Mouse (Mus musculus): ENCODE measurements at regions not wholly inside any gene's neighbourhood (a gene's known extent, or its start where the extent isn't known, plus 50 kb on each side); places are given as distances from the start of the nearest gene placed in this dataset.
"Not testable (repeated sequence)": the region's sequence is repeated elsewhere in the genome, so short reads cannot be mapped to it uniquely, and the experiment has no call there.

- TF ChIP-seq MAFK (IDR thresholded peaks at IDR 0.05; ENCODE audit: insufficient read depth, low read depth, low read length) (no peak), ZNF384 (IDR thresholded peaks at IDR 0.05; ENCODE audit: low read depth, low read length) (no peak), CHD2 (IDR thresholded peaks at IDR 0.05; ENCODE audit: low read depth, low read length) (no peak), ZC3H11A (IDR thresholded peaks at IDR 0.05; ENCODE audit: borderline replicate concordance, low read depth, low read length) (no peak), HCFC1 (IDR thresholded peaks at IDR 0.05; ENCODE audit: borderline replicate concordance, insufficient read depth, low read length) (no peak)
- peaks cover 0 to 2% of the 10 kb centered on the region in 2 experiments; a peak in 1 of 4 replicates for H3K4me1 ChIP-seq (ENCODE audit: control insufficient read depth in 2 of 2, insufficient read depth in 2 of 2, low read length in 2 of 2, poor library complexity in 1 of 2)
- in situ Hi-C loops (cut with MboI; ENCODE audit: low sequenced_read_pairs in 2 of 2, unreplicated experiment in 2 of 2) = no loop called here
These were observed 149.7 kb downstream of the Gm5426 start for GRCm38 (mm10) chr10:96286094-96286485.

DNA sequence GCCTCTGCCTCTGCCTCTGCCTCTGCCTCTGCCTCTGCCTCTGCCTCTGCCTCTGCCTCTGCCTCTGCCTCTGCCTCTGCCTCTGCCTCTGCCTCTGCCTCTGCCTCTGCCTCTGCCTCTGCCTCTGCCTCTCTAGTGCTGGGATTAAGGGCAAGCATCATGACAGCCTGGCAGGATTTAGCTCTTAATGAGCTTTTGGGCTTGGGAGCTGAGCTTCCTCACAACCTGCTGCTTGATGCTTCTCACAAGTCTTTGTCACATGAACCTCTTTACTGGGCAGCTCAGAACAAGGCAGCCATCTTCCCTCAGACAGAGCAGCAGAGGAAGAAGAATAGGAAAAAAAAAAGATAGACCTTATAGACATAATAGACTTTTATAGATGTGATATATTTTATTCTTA, 152.6 kb downstream of the Gm5426 start:
- DNase-seq (ENCODE audit: low read depth, low spot score); H3K36me3 ChIP-seq (ENCODE audit: control insufficient read depth, insufficient read depth, low read length, poor library complexity, severe bottlenecking); H3K27ac ChIP-seq (ENCODE audit: insufficient read depth, low read depth, low read length, poor library complexity, severe bottlenecking); in situ Hi-C loops (cut with MboI; ENCODE audit: low sequenced_read_pairs in 2 of 2, unreplicated experiment in 2 of 2); H3K4me1 ChIP-seq (ENCODE audit: control insufficient read depth in 2 of 2, insufficient read depth in 2 of 2, low read length in 2 of 2, poor library complexity in 1 of 2); H3K9me3 ChIP-seq (ENCODE audit: control insufficient read depth, insufficient read depth, low read depth, low read length); H3K4me3 ChIP-seq (ENCODE audit: insufficient read depth in 1 of 2, low read depth in 1 of 2, low read length in 2 of 2, poor library complexity in 1 of 2, severe bottlenecking in 1 of 2); H3K9ac ChIP-seq (ENCODE audit: insufficient read depth, low read depth, low read length, poor library complexity, severe bottlenecking): not testable (repeated sequence)

More at GRCm38 (mm10) chr10:96286094-96286485, 149.7 kb downstream of the Gm5426 start:
- Histone ChIP-seq H3K4me3 (ENCODE audit: insufficient read depth in 1 of 2, low read depth in 1 of 2, low read length in 2 of 2, poor library complexity in 1 of 2, severe bottlenecking in 1 of 2) (no peak overlapping the region), H3K27ac (ENCODE audit: insufficient read depth, low read depth, low read length, poor library complexity, severe bottlenecking) (no peak overlapping the region), H3K36me3 (ENCODE audit: control insufficient read depth, insufficient read depth, low read length, poor library complexity, severe bottlenecking) (no peaks in the 10 kb centered on the region), H3K9me3 (ENCODE audit: control insufficient read depth, insufficient read depth, low read depth, low read length) (no peaks in the 10 kb centered on the region), H3K9ac (ENCODE audit: insufficient read depth, low read depth, low read length, poor library complexity, severe bottlenecking) (no peak overlapping the region)
- no peak for DNase-seq (ENCODE audit: low read depth, low spot score)

DNA sequence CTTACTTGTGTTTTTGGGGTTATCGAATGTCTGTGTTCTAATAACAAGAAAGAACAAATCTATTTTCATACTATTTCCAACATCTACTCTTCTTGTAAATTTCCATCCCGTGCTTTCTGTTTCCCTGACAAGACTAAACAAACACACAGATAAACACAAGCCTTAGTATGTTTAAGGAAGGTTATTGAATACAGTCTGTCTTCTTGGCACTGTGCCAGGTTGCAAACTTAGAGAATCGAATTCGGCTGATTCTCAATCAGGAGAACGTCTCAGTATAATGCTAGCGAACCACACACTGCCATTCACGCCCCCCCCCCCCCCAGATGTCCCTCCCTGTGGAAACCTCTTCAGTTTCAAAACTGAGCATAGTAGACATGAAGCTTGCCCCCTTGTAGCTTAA, 157.2 kb downstream of the Gm5426 start:
- Histone ChIP-seq H3K36me3 (ENCODE audit: control insufficient read depth, insufficient read depth, low read length, poor library complexity, severe bottlenecking) (no peaks in the 10 kb centered on the region), H3K4me3 (ENCODE audit: insufficient read depth in 1 of 2, low read depth in 1 of 2, low read length in 2 of 2, poor library complexity in 1 of 2, severe bottlenecking in 1 of 2) (no peak overlapping the region), H3K4me1 (ENCODE audit: control insufficient read depth in 2 of 2, insufficient read depth in 2 of 2, low read length in 2 of 2, poor library complexity in 1 of 2) (peaks cover 2 to 4% of the 10 kb centered on the region in 2 experiments; a peak in 2 of 4 replicates), H3K27ac (ENCODE audit: insufficient read depth, low read depth, low read length, poor library complexity, severe bottlenecking) (no peak overlapping the region), H3K9ac (ENCODE audit: insufficient read depth, low read depth, low read length, poor library complexity, severe bottlenecking) (no peak overlapping the region), H3K9me3 (ENCODE audit: control insufficient read depth, insufficient read depth, low read depth, low read length) (no peaks in the 10 kb centered on the region)
- no peak for DNase-seq (ENCODE audit: low read depth, low spot score)
- in situ Hi-C loops (cut with MboI; ENCODE audit: low sequenced_read_pairs in 2 of 2, unreplicated experiment in 2 of 2) = no loop called here
- TF ChIP-seq ZC3H11A (IDR thresholded peaks at IDR 0.05; ENCODE audit: borderline replicate concordance, low read depth, low read length) = no peak
- no peak for TF ChIP-seq ZNF384 (IDR thresholded peaks at IDR 0.05; ENCODE audit: low read depth, low read length)
- no peak for TF ChIP-seq MAFK (IDR thresholded peaks at IDR 0.05; ENCODE audit: insufficient read depth, low read depth, low read length)
- TF ChIP-seq HCFC1 (IDR thresholded peaks at IDR 0.05; ENCODE audit: borderline replicate concordance, insufficient read depth, low read length) = no peak

DNA sequence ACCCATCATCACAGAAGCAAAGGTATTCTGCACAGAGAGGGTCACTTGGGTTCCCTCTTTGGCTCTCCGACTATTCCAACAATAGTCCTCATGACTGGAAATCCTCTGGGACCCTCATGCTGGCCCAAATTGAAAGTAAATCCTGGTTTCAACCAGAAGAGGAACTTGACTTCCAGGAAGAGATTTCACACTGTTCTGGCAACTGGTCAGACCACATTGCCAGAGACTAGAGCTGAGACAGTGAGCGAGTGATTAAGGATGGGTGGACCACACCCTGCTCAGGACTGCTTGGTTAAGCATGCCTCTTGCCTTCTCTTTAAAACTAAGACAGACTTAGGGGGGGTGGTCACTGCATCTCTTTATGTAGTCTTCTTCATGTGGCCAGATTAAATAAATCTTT, 158.3 kb downstream of the Gm5426 start:
- no peak overlapping the region for H3K27ac ChIP-seq (ENCODE audit: insufficient read depth, low read depth, low read length, poor library complexity, severe bottlenecking)
- in situ Hi-C loops (cut with MboI; ENCODE audit: low sequenced_read_pairs in 2 of 2, unreplicated experiment in 2 of 2) = no loop called here
- TF ChIP-seq CHD2 (IDR thresholded peaks at IDR 0.05; ENCODE audit: low read depth, low read length) = no peak
- TF ChIP-seq ZC3H11A (IDR thresholded peaks at IDR 0.05; ENCODE audit: borderline replicate concordance, low read depth, low read length) = no peak

DNA sequence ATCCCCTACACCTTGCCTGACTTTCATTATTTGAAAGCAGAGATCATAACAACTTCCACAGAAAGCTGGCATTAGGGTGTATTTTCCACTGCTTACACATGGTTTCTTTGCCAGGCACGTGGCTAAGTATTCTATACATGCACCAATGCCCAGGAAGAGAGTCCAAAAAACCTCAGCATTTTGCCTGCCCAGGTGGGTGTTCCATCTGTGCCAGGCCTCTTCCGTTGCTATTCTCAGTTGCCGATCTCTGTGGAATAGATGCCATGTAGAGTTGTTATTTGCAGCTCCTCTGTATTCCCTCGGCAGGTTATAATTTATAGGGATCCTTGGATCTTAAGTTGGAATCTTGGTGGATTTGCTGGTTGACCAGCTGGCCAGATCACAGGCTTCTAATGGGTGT, 161.3 kb downstream of the Gm5426 start:
- Histone ChIP-seq H3K9ac (ENCODE audit: insufficient read depth, low read depth, low read length, poor library complexity, severe bottlenecking) (no peak overlapping the region), H3K9me3 (ENCODE audit: control insufficient read depth, insufficient read depth, low read depth, low read length) (no peaks in the 10 kb centered on the region), H3K4me1 (ENCODE audit: control insufficient read depth in 2 of 2, insufficient read depth in 2 of 2, low read length in 2 of 2, poor library complexity in 1 of 2) (peaks cover 4 to 9% of the 10 kb centered on the region in 2 experiments; a peak in 2 of 4 replicates), H3K27ac (ENCODE audit: insufficient read depth, low read depth, low read length, poor library complexity, severe bottlenecking) (no peak overlapping the region), H3K36me3 (ENCODE audit: control insufficient read depth, insufficient read depth, low read length, poor library complexity, severe bottlenecking) (no peaks in the 10 kb centered on the region), H3K4me3 (ENCODE audit: insufficient read depth in 1 of 2, low read depth in 1 of 2, low read length in 2 of 2, poor library complexity in 1 of 2, severe bottlenecking in 1 of 2) (no peak overlapping the region)
- no peak for DNase-seq (ENCODE audit: low read depth, low spot score)
- TF ChIP-seq CHD2 (IDR thresholded peaks at IDR 0.05; ENCODE audit: low read depth, low read length) (no peak), HCFC1 (IDR thresholded peaks at IDR 0.05; ENCODE audit: borderline replicate concordance, insufficient read depth, low read length) (no peak), ZC3H11A (IDR thresholded peaks at IDR 0.05; ENCODE audit: borderline replicate concordance, low read depth, low read length) (no peak), ZNF384 (IDR thresholded peaks at IDR 0.05; ENCODE audit: low read depth, low read length) (no peak), MAFK (IDR thresholded peaks at IDR 0.05; ENCODE audit: insufficient read depth, low read depth, low read length) (no peak)
- in situ Hi-C loops (cut with MboI; ENCODE audit: low sequenced_read_pairs in 2 of 2, unreplicated experiment in 2 of 2) = no loop called here

More for the DNA sequence above, 158.3 kb downstream of the Gm5426 start:
- no peak overlapping the region for H3K9ac ChIP-seq (ENCODE audit: insufficient read depth, low read depth, low read length, poor library complexity, severe bottlenecking)
- no peak for DNase-seq (ENCODE audit: low read depth, low spot score)
- no peaks in the 10 kb centered on the region for H3K9me3 ChIP-seq (ENCODE audit: control insufficient read depth, insufficient read depth, low read depth, low read length)
- H3K36me3 ChIP-seq (ENCODE audit: control insufficient read depth, insufficient read depth, low read length, poor library complexity, severe bottlenecking) = no peaks in the 10 kb centered on the region
- H3K4me3 ChIP-seq (ENCODE audit: insufficient read depth in 1 of 2, low read depth in 1 of 2, low read length in 2 of 2, poor library complexity in 1 of 2, severe bottlenecking in 1 of 2) = no peak overlapping the region
- H3K4me1 ChIP-seq (ENCODE audit: control insufficient read depth in 2 of 2, insufficient read depth in 2 of 2, low read length in 2 of 2, poor library complexity in 1 of 2) = peaks cover 3 to 4% of the 10 kb centered on the region in 2 experiments; a peak in 2 of 4 replicates

All from ES-E14 (cell line).